Mouse (Mus musculus) brain, adult 2 months (tissue): ENCODE data around the gene Plxnb2.
A peak's percentile ranks its signal among the peaks of the same experiment; 100 is the strongest.

Experiments
- DNase-seq: peaks from one replicate; pipeline ENCODE4 v3.0.0; 2011; ENCODE audit warnings: low read depth, low spot score

Gene Plxnb2

DNA sequence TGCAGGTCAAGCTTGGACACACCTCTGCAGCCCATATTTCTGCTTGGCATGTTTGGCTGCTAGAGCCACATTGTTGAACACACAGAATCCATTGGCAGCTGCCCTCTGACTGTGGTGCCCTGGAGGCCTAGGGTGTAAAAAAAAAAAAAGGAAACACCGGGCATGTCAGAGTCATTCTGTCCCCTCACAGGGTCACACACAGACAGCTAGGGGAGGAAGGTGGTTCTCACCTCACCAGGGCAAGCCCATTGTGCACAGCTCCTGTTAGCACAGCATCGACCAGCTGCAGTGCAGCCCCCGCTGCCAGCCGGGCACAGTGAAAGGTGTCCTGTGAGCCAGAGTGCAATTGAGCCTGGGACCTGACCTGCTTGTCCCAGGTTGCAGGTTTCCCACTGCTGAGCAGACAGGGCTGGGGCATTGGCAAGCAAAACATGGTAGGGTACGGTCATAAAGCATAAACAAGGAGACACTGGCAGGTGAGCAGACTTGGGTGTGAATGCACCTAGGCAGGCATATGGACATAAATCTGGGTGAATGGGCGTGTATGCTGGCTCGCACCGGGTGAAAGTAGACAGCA, 53.1 kb downstream of the Plxnb2 start:
- DNase-seq, result no peak

DNA sequence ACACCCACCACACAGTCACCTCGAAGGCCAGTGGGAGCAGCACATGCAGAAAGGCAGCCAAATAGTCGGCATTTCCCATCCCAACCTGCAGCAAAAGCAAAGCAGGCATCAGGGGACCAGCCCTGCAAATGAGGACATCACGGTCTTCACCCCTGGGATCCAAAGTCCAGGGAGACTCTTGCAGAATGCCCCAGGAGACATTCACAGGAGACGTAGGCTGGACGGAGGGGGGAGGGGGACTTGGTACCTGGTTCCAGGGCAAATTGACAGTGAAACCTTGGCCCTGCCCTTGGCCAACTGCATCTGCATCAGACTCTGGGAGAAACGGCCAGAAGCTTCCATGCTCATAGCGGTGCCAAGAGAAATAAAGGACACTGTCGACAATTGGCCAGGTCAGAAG, 54.0 kb downstream of the Plxnb2 start:
- DNase-seq, result no peak

DNA sequence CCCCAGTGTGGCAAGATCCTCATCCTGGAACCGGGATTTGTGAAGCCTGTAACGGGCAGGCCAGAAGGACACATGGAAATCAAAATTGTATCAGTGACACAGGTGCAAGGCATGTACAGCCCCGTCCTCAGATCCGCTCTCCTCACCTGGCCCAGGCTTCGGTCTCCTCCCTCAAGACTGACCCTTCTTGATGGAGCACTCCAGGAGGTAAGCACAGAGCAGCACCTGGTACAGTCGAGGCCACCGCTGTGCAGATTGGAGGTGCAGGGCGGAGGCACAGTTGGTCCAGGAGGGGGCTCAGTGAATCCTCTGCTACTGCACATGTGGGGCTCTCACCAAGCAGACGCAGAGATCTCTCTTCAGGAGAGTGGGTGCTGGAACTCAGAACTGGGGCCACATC, 55.2 kb downstream of the Plxnb2 start:
- no peak for DNase-seq

GRCm38 (mm10) chr15:89124312-89124711, 56.3 kb downstream of the Plxnb2 start:
- DNase-seq, result no peak

DNA sequence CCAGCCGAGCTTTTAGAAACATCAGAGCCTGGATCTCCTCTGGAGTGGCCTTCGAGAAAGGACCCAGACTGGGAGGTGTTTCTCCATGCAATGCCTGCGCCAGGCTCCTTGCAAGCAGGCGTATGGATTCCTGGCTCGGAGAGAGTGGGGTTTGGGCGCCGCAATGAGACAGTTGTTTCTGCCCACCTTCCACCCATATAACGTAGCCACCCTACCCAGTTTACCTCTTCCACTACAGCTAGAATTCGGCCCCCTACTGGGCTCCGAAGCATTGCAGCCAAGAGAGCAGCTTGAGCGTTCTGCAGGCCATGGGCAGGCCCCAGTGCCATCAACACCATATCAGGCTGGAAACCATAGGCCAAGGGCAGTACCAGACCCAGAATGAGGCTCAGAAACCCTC, 57.0 kb downstream of the Plxnb2 start:
- peak; percentile 82 for DNase-seq

DNA sequence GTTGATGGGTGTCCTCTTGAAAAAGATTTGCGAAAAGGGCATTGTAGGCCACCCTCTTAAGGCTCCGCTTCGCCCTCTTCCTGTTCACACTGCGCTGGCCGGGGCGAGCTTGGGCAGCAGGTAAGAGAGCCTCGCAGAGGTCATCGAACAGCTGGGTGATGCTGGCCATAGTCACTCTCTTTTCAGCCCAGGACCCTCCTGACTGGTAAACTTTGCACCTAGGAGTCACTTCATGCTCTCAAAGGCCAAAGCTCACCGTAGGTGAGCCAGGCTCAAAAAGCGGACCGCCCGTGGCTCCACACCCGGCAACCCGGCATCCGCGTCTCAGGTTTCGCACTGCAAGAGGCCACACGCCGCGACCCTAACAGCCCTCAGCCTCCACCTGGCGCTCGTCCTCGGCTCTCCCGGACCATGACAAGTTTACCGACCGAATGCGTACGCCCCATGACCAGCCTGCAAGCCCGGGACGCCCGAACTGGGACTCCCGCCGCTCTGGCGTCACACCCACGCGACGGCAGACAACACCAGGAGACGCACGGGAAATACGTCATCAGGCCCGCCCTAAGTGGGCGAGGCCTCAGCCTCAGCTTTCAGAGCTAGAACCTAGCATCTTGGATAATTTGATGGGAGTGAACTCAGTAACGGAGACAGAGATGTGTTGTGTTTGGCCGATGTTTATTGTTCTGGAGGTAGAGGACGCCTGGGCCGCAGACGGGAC, 57.8 kb downstream of the Plxnb2 start, which contains the start of gene Tubgcp6:
Gene Tubgcp6, minus strand, starts transcription at position 464 of the 718 bp plus-strand sequence.
- DNase-seq, result peak; percentile 99

DNA sequence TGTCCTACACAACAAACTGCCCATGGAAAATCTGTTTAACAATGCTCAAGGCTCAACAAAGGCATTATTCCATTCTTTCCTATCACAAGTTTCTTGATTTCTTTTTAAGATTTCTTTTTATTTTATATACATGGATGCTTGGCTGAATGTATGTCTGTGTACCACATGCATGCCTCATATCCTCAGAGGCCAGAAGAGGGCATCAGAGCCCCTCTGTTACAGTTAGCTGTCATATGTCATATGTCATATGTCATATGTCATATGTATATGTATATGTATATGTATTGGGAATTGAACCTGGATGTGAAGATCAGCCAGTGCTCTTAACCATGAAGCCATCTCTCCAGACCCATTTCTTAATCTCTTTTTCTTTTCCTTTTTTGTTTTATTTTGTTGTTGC, 62.6 kb downstream of the Plxnb2 start:
- no peak for DNase-seq

GRCm38 (mm10) chr15:89110147-89110546, 70.4 kb downstream of the Plxnb2 start:
- peak; percentile 81 for DNase-seq

- DNase-seq, result no peak
Observed at GRCm38 (mm10) chr15:89106976-89107375, 73.6 kb downstream of the Plxnb2 start.

GRCm38 (mm10) chr15:89106073-89106472, 74.5 kb downstream of the Plxnb2 start:
- DNase-seq, result peak; percentile 96
